Mouse (Mus musculus): ENCODE data around the gene Ins2. TPM values are rescaled to one million over a fixed set of nuclear protein-coding genes. Genes with fewer than 3 reads are reported as not detected.

The Ins2 gene
- total RNA-seq, 2 experiments from 2014 or later, result not detected

GRCm38 (mm10) chr7:142675141-142675540, 68.0 kb downstream of the Ins2 start:
- H3K27ac ChIP-seq, result no peak overlapping the region
- no peak for TF ChIP-seq CTCF (IDR thresholded peaks at IDR 0.05)
- no peak for DNase-seq (ENCODE audit: extremely low spot score in 1 of 2, low spot score in 2 of 2)
- intact Hi-C loops (cut with DNase I), result loop anchor here (1.0 to 2.0 kb wide), 2 partner anchors 188 to 341 kb away; no protein-coding TSS in a partner anchor
- H3K4me3 ChIP-seq, result no peak overlapping the region

GRCm38 (mm10) chr7:142672120-142672519, 71.1 kb downstream of the Ins2 start:
- intact Hi-C loops (cut with DNase I), result loop anchor here (1.0 to 2.0 kb wide), 3 partner anchors 62 to 232 kb away; no protein-coding TSS in a partner anchor
- Histone ChIP-seq H3K4me3 (no peak overlapping the region), H3K27ac (no peak overlapping the region)
- peak; percentile 57 to 65 for DNase-seq (ENCODE audit: extremely low spot score in 1 of 2, low spot score in 2 of 2)
- peak; percentile 85 for TF ChIP-seq CTCF (IDR thresholded peaks at IDR 0.05)

GRCm38 (mm10) chr7:142671067-142671466, 72.1 kb downstream of the Ins2 start:
- TF ChIP-seq CTCF (IDR thresholded peaks at IDR 0.05), result peak; percentile 52
- DNase-seq (ENCODE audit: extremely low spot score in 1 of 2, low spot score in 2 of 2), result no peak
- H3K4me3 ChIP-seq, result no peak overlapping the region
- no peak overlapping the region for H3K27ac ChIP-seq
- intact Hi-C loops (cut with DNase I), result no loop called here

GRCm38 (mm10) chr7:142669751-142670625, 73.2 kb downstream of the Ins2 start, which contains the start of gene Gm49394:
Gene Gm49394 (minus strand): TSS chr7:142669942.
- no peak for DNase-seq (ENCODE audit: extremely low spot score in 1 of 2, low spot score in 2 of 2)
- no peak within 1 kb of the TSS for H3K27ac ChIP-seq
- TF ChIP-seq CTCF (IDR thresholded peaks at IDR 0.05), result no peak
- H3K4me3 ChIP-seq, result no peak within 1 kb of the TSS
- intact Hi-C loops (cut with DNase I), result no loop called here

GRCm38 (mm10) chr7:142668328-142668727, 74.9 kb downstream of the Ins2 start:
- no peak for TF ChIP-seq CTCF (IDR thresholded peaks at IDR 0.05)
- no peak for DNase-seq (ENCODE audit: extremely low spot score in 1 of 2, low spot score in 2 of 2)
- H3K27ac ChIP-seq, result no peak overlapping the region
- intact Hi-C loops (cut with DNase I), result no loop called here
- H3K4me3 ChIP-seq, result no peak overlapping the region

GRCm38 (mm10) chr7:142667521-142667920, 75.7 kb downstream of the Ins2 start:
- DNase-seq (ENCODE audit: extremely low spot score in 1 of 2, low spot score in 2 of 2), result no peak
- TF ChIP-seq CTCF (IDR thresholded peaks at IDR 0.05), result no peak
- H3K27ac ChIP-seq, result no peak overlapping the region
- no peak overlapping the region for H3K4me3 ChIP-seq
- intact Hi-C loops (cut with DNase I), result no loop called here

GRCm38 (mm10) chr7:142666659-142667058, 76.5 kb downstream of the Ins2 start, which contains the start of gene Igf2:
Gene Igf2 (minus strand): TSS chr7:142666816.
- Histone ChIP-seq H3K4me3 (no peak within 1 kb of the TSS), H3K27ac (no peak within 1 kb of the TSS)
- intact Hi-C loops (cut with DNase I), result no loop called here
- no peak for TF ChIP-seq CTCF (IDR thresholded peaks at IDR 0.05)
- DNase-seq (ENCODE audit: extremely low spot score in 1 of 2, low spot score in 2 of 2), result no peak

- Histone ChIP-seq H3K4me3 (no peak overlapping the region), H3K27ac (no peak overlapping the region)
- no peak for TF ChIP-seq CTCF (IDR thresholded peaks at IDR 0.05)
- intact Hi-C loops (cut with DNase I), result no loop called here
- DNase-seq (ENCODE audit: extremely low spot score in 1 of 2, low spot score in 2 of 2), result no peak
Measured at GRCm38 (mm10) chr7:142666109-142666508, 77.1 kb downstream of the Ins2 start.

- TF ChIP-seq CTCF (IDR thresholded peaks at IDR 0.05), result no peak
- no peak overlapping the region for H3K27ac ChIP-seq
- intact Hi-C loops (cut with DNase I), result no loop called here
- no peak overlapping the region for H3K4me3 ChIP-seq
- DNase-seq (ENCODE audit: extremely low spot score in 1 of 2, low spot score in 2 of 2), result no peak
Measured at GRCm38 (mm10) chr7:142665364-142665763, 77.8 kb downstream of the Ins2 start.

- no peak for DNase-seq (ENCODE audit: extremely low spot score in 1 of 2, low spot score in 2 of 2)
- H3K4me3 ChIP-seq, result no peak overlapping the region
- no peak for TF ChIP-seq CTCF (IDR thresholded peaks at IDR 0.05)
- intact Hi-C loops (cut with DNase I), result no loop called here
- H3K27ac ChIP-seq, result no peak overlapping the region
Measured at GRCm38 (mm10) chr7:142664465-142665029, 78.6 kb downstream of the Ins2 start.

GRCm38 (mm10) chr7:142663931-142664421, 79.2 kb downstream of the Ins2 start:
- no peak for TF ChIP-seq CTCF (IDR thresholded peaks at IDR 0.05)
- intact Hi-C loops (cut with DNase I), result no loop called here
- H3K4me3 ChIP-seq, result no peak overlapping the region
- no peak overlapping the region for H3K27ac ChIP-seq
- no peak for DNase-seq (ENCODE audit: extremely low spot score in 1 of 2, low spot score in 2 of 2)

GRCm38 (mm10) chr7:142663151-142663550, 80.0 kb downstream of the Ins2 start:
- no peak for TF ChIP-seq CTCF (IDR thresholded peaks at IDR 0.05)
- intact Hi-C loops (cut with DNase I), result no loop called here

More at GRCm38 (mm10) chr7:142663151-142663550, 80.0 kb downstream of the Ins2 start:
- no peak for DNase-seq (ENCODE audit: extremely low spot score in 1 of 2, low spot score in 2 of 2)
- H3K4me3 ChIP-seq, result no peak overlapping the region
- H3K27ac ChIP-seq, result no peak overlapping the region
